Mouse (Mus musculus): Measurements from ENCODE around the gene Egln2.

GRCm38 (mm10) chr7:27133156-27133555, 33.4 kb downstream of the Egln2 start:
- no peak for TF ChIP-seq CTCF (conservative IDR thresholded peaks at IDR 0.05; ENCODE audit: insufficient read depth, insufficient read length, low read depth, low read length)
- no peak for TF ChIP-seq POLR2A (IDR thresholded peaks at IDR 0.05; ENCODE audit: low read depth, low read length)

Data from kidney, adult 2 months (tissue).